Mouse (Mus musculus) liver, adult 2 months (tissue): Measurements from ENCODE around the gene Akap17b.

Experiments
- CTCF ChIP-seq: fragments of 200-500 bp; IDR thresholded peaks from 2 replicates; pipeline ENCODE4 v1.5.1; 2011; ENCODE audit warnings: low read depth, low read length, control low read depth
- POLR2A ChIP-seq: fragments of 200-500 bp; IDR thresholded peaks from 2 replicates; pipeline ENCODE4 v1.6.1; 2011; ENCODE audit warnings: low read length, control low read depth; ENCODE audit not compliant: insufficient read depth; ENCODE audit errors: extremely low read depth

- TF ChIP-seq CTCF (no peak), POLR2A (no peak)
Observed at GRCm38 (mm10) chrX:36640046-36640445, 5.1 kb downstream of the Akap17b start.
